Mouse (Mus musculus): Measurements from ENCODE around the gene Slc22a14. TPM values are rescaled to one million over a fixed set of nuclear protein-coding genes. Genes with fewer than 3 reads are reported as not detected.

Slc22a14 gene
- polyA plus RNA-seq, 1 experiment, result 0.17 TPM

DNA sequence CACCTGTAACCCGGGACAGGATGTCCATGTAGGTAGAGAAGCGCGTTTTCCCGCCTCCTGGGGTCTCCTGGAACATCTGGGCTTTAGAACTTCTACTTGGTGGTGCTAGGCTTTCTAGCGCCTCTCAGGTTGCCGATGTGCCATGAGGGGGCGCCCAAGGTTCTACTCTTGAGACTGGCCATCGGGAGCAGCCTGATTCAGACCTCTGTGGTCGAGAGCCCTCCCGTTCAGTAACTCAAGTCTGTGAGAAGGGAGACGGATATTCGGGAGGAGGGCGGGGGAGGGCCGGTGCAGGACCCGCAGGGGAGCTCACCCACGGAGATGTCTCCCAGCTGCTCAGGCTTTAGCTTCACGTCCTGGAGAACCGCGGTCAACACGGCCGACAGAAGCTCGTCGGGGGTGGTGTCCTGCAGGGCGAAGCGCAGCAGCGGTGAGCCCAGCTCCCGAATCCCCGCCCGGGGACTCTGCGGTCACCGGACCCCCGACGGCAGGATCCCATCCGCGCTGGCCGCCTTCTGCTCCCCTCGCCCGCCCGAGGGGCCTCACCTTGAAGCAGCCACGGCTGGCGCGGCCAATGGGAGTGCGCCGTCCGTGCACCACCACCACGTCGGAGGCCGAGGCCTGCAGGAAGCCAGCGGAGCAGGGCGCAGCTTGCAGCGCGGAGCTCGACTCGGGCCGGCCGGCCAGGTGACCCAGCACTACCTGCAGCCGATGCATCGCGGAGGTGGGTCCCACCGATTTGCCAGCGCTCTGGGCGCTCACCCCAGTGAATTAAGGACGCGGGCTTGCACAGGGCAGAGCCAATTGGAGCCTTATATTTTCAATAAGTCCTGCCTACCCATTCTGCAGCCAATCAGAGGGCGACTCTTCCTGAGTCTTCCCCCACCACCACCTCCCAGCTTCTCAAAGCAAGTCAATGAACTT lies 208.8 kb downstream of the Slc22a14 start, which contains the start of gene Acaa1b:
Acaa1b (minus strand) TSS at position 816 of the 924 bp plus-strand sequence.
- 1% methylated on average over 65 of the region's 65 CpGs for WGBS

DNA sequence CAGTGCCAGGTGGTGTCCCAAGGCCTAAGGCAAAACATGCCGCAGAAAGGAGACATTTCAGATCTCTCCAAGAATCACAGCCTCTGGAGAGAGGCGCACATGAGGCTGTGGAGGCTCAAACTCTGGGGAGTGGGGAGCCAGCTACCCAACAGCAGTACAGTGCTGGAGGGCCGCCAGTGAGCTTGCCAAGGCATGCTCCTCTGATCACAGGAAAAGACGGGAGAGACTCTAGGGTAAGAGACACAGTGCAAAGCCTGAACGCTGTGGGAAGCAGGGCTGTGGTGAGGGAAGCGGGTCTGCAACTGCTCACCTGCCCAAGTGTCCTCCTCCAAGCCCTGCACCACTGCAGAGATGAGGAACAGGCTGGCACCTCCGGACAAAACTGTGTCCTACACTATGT lies 209.5 kb downstream of the Slc22a14 start:
- WGBS, result 53% methylated on average over 7 of the region's 7 CpGs
- DNase-seq (ENCODE audit: low read depth, low spot score), result no peak

More for the DNA sequence above, 208.8 kb downstream of the Slc22a14 start, which contains the start of gene Acaa1b:
- DNase-seq (ENCODE audit: low read depth, low spot score), result peak; percentile 61

DNA sequence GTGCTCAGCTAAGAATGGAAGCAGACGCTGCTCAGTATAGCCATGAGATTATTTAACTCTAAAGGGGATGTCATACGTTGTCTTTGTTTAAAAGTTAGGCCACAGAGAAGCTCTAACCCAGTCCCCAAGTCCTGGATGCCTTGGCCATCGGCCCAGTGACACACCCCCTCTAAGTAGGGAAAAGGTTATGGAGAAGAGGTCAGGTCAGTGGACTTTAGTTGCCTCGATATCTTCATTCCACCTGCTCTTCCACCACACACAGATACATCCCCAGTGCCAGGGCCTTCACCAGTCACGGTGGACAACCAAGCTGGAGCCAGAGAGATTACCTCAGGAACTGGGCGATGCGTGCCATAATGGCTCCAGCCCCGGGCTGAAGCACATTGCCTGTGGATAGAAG lies 209.9 kb downstream of the Slc22a14 start:
- no peak for DNase-seq (ENCODE audit: low read depth, low spot score)

DNA sequence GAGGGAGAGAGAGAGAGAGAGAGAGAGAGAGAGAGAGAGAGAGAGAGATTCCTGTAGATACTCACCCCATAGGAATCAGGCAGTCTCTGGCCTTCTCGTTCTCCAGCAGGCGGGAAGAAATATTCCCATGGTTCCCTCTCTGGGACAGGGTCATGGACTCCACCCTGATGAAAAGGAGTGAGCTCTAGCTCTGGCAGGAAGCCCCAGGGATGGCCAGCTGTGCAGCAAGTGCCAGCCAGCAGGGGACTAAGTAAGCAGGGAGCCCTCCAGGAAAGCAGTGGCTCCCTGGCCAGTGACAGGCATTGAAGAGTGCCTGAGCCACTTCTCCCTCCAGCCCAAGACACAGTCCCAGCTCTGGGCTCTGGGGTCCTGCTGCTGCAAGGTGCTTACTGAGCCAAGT lies 213.6 kb downstream of the Slc22a14 start:
- no peak for DNase-seq (ENCODE audit: low read depth, low spot score)
- WGBS, result 61% methylated on average over 2 of the region's 2 CpGs

More for the DNA sequence above, 209.9 kb downstream of the Slc22a14 start:
- WGBS, result 55% methylated on average over 8 of the region's 8 CpGs

DNA sequence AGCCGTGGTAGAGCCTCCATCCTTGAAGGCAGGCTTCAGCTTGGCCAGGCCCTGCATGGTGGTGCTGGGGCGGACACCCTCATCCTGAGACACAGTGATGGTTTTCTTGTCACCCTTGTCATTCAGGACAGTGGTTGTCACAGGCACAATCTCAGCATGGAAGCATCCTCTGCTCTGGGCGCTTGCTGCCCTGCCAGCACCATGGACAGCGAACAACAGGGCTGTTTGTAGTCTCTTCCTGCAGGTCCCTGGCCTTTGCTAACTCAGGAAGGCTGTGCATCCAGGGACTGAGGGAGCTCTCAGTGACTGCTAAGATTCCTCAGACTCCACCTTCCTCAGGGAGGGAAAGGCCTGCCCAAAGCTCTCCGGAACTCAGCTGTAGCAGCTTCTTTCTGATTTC lies 215.8 kb downstream of the Slc22a14 start:
- WGBS, result 32% methylated on average over 5 of the region's 5 CpGs
- no peak for DNase-seq (ENCODE audit: low read depth, low spot score)

DNA sequence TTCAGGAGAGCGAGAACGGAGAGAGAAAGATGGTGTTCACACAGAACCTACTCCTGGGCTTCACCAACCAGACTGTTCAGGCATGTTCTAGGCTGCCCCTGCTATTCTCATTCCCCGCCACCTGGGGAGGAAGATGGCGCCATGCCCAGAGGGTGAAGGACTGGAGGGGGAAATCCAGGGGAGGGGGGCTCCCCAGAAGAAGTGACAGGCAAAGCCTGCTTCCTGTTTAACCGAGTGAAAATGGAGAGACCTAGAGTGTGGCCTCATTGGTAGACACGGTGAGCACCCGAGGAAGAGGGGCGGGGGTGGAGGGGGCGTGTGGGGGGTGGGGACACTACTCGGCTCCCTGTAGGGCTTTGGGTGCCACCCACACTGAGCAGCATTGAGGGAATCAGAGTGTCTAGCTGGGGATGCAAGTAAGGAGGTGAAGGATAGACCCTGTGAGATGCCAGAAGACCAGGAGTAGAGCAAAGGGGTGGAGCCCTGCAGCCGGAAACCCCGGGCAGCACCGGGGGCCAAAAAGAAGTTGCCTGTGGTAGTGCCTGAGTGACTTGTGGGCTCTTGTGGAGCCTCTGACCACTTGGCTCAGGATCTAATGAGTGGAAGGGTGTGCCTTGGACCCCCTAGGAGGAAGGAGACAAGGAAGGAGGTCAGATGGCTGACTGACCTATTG lies 219.1 kb downstream of the Slc22a14 start:
- 57% methylated on average over 13 of the region's 13 CpGs for WGBS
- DNase-seq (ENCODE audit: low read depth, low spot score), result no peak

DNA sequence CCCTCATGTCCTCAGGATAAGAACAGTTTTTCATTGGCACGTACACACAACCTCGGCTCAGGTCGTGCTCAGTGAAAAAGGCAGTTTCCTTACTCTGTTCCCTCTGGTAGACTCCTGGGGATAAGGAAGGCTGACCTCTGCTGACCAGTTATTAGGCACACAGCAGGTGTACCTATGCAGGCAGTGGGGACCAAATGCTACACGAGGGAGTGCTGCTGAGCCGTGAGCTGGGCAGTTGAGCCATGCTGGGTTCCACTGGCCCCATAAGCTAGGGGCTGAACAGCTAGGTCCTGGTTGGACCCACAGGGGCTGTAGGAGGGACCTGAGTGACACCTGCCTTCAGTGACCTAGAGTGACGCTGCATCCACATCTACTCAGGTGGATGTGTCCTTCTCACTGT lies 219.7 kb downstream of the Slc22a14 start:
- 58% methylated on average over 6 of the region's 6 CpGs for WGBS
- no peak for DNase-seq (ENCODE audit: low read depth, low spot score)

DNA sequence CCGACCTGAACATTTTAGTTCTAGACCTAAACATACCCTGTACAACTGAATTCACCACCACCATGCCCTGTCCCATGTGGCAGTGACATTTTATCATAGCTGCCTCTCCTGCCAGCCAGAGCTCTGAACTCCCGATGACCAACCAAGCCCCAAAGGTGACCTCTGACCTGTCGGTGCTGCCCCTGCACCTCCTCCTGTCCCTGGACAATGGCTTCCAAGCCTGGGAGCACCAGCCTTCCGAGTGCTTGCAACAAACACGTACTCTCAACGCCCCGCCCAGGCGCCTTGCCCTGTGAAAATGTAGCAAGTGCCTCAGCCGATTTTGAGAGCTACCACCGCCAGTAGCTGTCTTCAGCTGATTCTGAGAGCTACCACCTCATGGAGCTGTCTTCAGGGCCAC lies 220.2 kb downstream of the Slc22a14 start:
- DNase-seq (ENCODE audit: low read depth, low spot score), result no peak
- 49% methylated on average over 10 of the region's 10 CpGs for WGBS

DNA sequence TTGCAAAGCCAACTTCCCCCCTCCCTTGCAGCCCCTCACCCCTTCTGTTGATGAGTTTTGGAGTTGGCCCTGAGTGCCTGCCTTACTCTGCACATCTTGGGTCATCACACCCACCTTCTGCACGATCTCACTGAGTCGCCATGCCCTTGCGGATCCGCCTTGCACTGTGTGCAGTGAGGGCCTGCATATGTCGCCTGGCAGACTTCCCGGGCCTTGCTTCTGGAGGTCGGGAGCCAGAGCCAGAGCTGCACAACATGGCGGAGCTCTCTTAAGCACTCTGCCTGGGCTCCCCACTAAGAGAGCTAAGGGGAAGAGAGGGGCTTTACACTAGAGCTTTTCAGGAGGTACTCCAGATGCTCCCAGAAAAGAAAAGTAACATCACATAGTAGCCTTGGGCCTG lies 220.7 kb downstream of the Slc22a14 start:
- DNase-seq (ENCODE audit: low read depth, low spot score), result no peak
- WGBS, result 68% methylated on average over 8 of the region's 8 CpGs

DNA sequence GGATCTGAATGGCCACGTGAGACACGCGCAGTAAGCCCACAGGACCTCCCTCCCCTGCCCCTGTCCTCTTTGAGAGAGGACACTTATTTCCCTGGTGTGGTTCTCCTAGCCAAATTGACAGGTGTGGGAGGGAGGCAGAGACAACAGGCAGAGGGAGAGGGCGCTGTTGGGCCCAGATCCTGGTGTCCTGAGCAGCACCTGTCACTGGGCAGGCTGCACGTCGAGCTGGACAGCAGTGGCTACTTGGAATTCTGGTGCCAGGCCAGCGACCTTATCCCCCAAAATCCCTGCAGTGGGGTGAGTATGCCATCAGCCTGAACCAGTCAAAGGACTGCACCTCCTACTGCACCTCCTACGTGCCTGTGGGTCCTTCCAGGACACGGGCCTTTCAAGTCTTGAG lies 222.0 kb downstream of the Slc22a14 start:
- WGBS, result 66% methylated on average over 9 of the region's 9 CpGs
- no peak for DNase-seq (ENCODE audit: low read depth, low spot score)

DNA sequence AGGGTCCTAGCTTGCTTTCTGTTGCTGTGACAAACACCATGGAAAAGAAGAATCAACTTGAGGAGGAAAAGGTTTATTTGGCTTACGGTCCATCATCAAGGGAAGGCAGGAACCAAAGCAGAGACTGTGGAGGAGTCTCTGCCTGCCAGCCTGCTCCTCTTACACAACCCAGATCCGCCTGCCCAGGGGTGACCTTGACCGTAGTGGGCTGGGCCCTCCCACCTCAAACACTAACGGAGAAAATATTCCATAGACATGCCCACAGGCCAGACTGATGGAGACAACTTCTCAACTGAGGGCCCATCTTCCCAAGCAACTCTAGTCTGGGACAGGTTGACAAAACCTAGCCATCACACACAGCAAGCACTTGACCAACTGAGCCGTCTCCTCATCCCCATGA lies 223.3 kb downstream of the Slc22a14 start:
- 64% methylated on average over 5 of the region's 5 CpGs for WGBS
- no peak for DNase-seq (ENCODE audit: low read depth, low spot score)

DNA sequence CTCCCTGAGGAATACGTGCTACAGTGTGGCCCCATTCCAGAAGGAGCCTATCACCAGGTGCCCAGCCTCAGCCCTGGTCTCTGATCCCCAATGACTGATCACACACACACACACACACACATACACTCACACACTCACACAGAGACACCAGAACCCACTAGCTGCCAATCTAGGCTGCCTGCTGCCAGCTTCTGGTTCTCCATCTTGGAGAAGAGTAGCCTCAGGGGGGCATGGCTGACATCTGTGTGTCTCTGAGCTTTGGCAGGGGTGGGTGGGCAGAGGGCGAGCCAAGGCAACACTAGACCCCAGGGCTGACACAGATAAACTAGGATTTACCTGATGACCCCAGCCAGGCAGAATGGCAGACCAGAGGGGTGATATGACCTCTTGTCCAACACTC lies 226.5 kb downstream of the Slc22a14 start:
- whole genome bisulfite sequencing, result 80% methylated on average over 2 of the region's 2 CpGs
- DNase-seq (ENCODE audit: low read depth, low spot score), result no peak

DNA sequence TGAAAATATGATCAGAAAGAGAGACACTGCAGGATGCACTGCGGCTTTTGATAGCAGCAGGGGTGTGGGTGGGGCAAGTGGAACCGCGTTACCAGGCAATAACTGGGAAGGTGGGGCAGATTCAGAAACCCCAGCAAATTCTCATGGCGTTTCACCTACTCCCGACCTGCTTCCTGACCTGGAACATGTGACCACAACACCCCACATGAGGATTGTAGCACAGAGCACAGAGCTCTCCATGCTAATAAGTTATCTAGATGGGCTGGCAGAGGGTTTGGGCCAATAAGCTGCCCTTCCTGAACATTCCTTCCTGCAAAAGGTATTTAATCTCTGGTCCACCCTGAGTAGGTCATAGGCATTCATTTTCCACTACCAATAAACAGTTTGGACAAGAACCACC lies 234.7 kb downstream of the Slc22a14 start:
- 14% methylated on average over 5 of the region's 5 CpGs for WGBS
- no peak for DNase-seq (ENCODE audit: low read depth, low spot score)

DNA sequence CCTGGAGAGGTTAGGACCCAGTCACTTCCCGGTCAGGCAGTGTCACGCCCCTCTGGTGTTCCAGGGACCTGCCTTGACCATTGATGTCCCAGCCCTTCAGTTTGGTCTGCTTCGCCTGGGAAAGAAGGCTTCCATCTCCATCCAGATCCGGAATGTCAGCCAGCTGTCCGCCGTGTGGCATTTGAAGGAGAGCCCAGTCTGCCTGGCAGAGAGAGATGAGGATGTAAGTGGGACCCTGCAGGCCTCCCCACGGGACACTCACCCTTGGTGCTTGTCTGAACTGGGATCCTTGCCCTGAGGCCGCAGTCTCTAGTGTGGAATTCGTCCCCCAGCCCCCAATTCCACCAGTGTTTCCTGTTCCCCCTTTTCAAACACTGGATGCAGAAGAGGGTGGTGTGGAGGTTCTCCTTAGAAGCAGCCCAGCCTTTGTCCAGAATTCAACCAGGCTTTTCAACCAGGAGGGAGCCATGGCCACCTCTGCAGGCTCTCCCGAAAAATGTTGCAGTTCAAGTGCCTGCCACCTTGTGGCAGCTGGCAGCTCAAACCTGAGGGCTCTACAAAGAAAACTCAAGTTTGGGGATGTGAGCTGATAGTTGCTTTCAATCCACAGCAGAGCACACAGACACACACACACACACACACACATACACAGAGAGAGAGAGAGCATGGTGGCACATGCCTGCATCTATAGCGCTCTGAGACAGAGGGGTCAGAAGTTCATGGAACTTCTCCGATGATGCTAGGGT lies 236.7 kb downstream of the Slc22a14 start:
- DNase-seq (ENCODE audit: low read depth, low spot score), result no peak
- WGBS, result 74% methylated on average over 12 of the region's 12 CpGs

DNA sequence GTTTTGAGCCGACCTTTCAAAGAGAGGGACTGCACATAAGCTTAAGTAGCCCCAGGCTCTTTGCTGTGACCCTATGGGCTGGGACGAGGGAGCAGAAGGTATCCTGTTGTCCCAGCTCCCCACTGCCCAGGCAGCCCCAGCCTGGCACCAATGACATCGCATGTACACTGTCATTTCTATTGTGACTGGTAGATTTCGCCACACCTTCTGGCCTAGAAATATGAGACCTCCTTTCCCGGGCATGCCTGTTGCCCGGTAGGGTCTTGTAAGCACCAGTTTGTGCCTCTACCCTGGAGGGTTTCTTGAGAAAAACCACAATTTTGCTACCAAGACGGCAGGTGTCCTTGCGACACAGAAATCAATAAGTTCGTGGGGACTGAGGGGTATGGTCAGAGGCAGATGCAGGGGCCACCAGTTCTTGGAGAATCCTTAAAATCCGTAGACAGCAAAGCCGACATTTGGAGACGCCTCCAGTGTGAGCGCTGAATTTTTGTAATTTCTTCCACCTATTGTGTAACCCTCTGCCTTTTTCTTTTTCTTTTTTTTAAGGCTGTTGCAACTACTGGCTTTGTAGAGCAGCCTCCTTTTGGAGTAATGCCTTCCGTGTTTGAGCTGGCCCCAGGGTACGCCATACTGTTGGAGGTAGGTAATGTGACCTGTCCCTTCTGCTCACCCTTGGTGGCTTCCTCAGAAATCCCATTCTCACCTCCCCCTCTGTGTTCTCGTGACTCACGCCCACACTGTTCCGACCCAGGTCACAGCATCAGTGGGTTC lies 242.6 kb downstream of the Slc22a14 start:
- WGBS, result 83% methylated on average over 18 of the region's 18 CpGs
- DNase-seq (ENCODE audit: low read depth, low spot score), result no peak

DNA sequence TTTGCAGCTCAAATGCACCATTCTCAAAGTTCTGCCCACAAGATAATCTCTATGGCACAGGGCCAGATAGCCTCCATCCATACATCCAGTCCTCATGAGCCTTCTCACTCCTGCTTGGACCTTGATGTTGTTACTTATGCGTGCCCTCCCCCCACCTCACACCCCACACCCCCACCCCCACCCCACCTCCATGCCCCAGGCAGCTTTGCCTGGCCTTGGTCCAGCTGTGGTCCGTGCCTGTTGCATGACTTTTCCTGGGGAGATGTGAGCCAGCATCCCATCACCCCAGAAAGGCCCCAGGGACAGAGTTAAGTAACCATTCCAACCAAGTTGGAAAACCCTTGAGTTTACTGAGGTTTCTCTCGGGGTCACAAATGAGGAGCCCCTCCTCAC lies 245.2 kb downstream of the Slc22a14 start:
- 48% methylated on average over 3 of the region's 3 CpGs for WGBS
- DNase-seq (ENCODE audit: low read depth, low spot score), result no peak

Data from large intestine, adult 2 months (tissue).